Mouse (Mus musculus): ENCODE results near the gene Pard6b.

GRCm38 (mm10) chr2:168040751-168041150, 40.1 kb upstream of the Pard6b start:
- TF ChIP-seq EP300 (IDR thresholded peaks at IDR 0.05; ENCODE audit: low read depth) = no peak
- no peak for TF ChIP-seq CTCF (IDR thresholded peaks at IDR 0.05; ENCODE audit: low read depth)
